Mouse (Mus musculus): Measurements from ENCODE around the gene Borcs5.

DNA sequence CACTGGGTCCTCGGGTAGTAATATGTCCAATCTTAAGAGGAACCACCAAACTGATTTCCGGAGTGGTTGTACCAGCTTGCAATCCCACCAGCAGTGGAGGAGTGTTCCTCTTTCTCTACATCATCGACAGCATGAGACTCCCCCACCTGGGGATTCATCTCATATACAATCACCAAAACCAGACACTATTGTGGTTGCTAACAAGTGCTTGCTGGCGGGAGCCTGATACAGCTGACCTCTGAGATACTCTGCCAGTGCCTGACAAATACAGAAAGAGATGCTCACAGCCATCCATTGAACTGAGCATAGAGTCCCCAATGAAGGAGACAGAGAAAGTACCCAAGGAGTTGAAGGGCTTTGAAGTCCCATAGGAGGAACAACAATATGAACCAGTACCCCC, 116.7 kb downstream of the Borcs5 start:
- TF ChIP-seq CTCF (IDR thresholded peaks at IDR 0.05; ENCODE audit: extremely low read depth, insufficient read depth, insufficient read length, insufficient replicate concordance) (no peak), POLR2A (IDR thresholded peaks at IDR 0.05; ENCODE audit: low read depth, low read length) (no peak)

Measured in spleen, adult 2 months (tissue).